ENCODE assay signal across 12 mouse cellular contexts in the genomic region with DNA sequence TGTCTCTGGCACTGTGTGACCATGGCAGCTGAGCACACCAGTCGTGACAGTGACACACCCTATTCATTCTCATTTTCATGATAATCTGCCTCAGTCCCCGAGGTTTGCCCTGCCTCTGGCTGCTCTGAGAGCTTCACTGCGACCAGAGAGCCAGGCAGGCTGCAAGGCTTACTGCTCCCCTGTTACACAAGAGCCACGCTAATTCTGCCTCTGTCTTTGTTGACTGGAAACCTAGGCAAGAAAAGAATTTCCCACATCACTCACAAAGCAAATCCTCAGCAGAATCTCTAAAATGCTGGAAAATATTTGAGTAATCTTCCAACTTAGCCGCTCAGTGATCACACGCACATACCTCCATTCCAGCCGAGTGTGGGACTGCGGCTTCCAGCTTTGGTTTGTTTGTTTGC.
DNase-seq lines count a peak whose midpoint lies in the region; ATAC-seq and TF ChIP-seq lines count a peak whose summit lies in the region.
"Had no signal": no experiment of that assay in that cellular context is flagged by ENCODE, and none has a peak within 500 bp of the region (broad histone marks: within the 10 kb centered on the region; RNA-seq: fewer than 3 reads in every experiment).

No protein-coding gene starts in this region.

- 0 out of 2 replicates have a peak, but pooled peaks cover 5% of the 10 kb centered on the region for H3K27me3 ChIP-seq in lung, postnatal 0 days (replicated peaks; ENCODE audit: insufficient read depth, low read length)
- no peaks in the 10 kb centered on the region for H3K27me3 ChIP-seq in forebrain, embryonic 15.5 days
- peaks cover 30% of the 10 kb centered on the region for H3K27me3 ChIP-seq in limb, embryonic 10.5 days (ENCODE audit: low read depth, poor library complexity, severe bottlenecking)
- H3K27me3 ChIP-seq in neural tube, embryonic 15.5 days (replicated peaks) = peaks cover 3% of the 10 kb centered on the region; the same call in 1 of the 2 replicates

- TF ChIP-seq EP300 in lung, postnatal 0 days (IDR thresholded peaks at IDR 0.05) = no peak

- no peak for TF ChIP-seq CTCF in lung, postnatal 0 days (IDR thresholded peaks at IDR 0.05)

- ATAC-seq in lung, postnatal 0 days = peak; percentile 67
- no peak for ATAC-seq in forebrain, embryonic 15.5 days (replicated peaks)
- ATAC-seq in neural tube, embryonic 15.5 days (ENCODE audit: low FRiP score) = no peak

- 17% methylated on average over 8 of the region's 8 CpGs for WGBS in lung, postnatal 0 days
- 34% methylated on average over 8 of the region's 8 CpGs for WGBS in forebrain, embryonic 15.5 days
- 50% methylated on average over 8 of the region's 8 CpGs for WGBS in limb, embryonic 10.5 days
- 37% methylated on average over 8 of the region's 8 CpGs for WGBS in neural tube, embryonic 15.5 days

- H3K4me3 ChIP-seq in lung, postnatal 0 days (ENCODE audit: low read depth, low read length) = no peak overlapping the region
- H3K4me3 ChIP-seq in forebrain, embryonic 15.5 days = no peak overlapping the region
- no peak overlapping the region for H3K4me3 ChIP-seq in limb, embryonic 10.5 days
- H3K4me3 ChIP-seq in neural tube, embryonic 15.5 days (replicated peaks) = no peak overlapping the region
- H3K4me3 ChIP-seq: heart, embryonic 15.5 days; limb, embryonic 13.5 days had no signal

- H3K4me2 ChIP-seq in lung, postnatal 0 days (replicated peaks; ENCODE audit: low read depth, low read length) = no peak overlapping the region
- H3K4me2 ChIP-seq in forebrain, embryonic 15.5 days (replicated peaks) = no peak overlapping the region
- no peak overlapping the region for H3K4me2 ChIP-seq in neural tube, embryonic 15.5 days
- H3K4me2 ChIP-seq: heart, embryonic 15.5 days; limb, embryonic 13.5 days had no signal

- H3K36me3 ChIP-seq in lung, postnatal 0 days (ENCODE audit: insufficient read depth, low read length) = no peaks in the 10 kb centered on the region
- no peaks in the 10 kb centered on the region for H3K36me3 ChIP-seq in forebrain, embryonic 15.5 days
- no peaks in the 10 kb centered on the region for H3K36me3 ChIP-seq in limb, embryonic 10.5 days
- H3K36me3 ChIP-seq in neural tube, embryonic 15.5 days = no peaks in the 10 kb centered on the region
- H3K36me3 ChIP-seq: heart, embryonic 15.5 days; limb, embryonic 13.5 days had no signal

- no peaks in the 10 kb centered on the region for H3K9me3 ChIP-seq in lung, postnatal 0 days (ENCODE audit: low read length)
- H3K9me3 ChIP-seq in forebrain, embryonic 15.5 days = no peaks in the 10 kb centered on the region
- no peaks in the 10 kb centered on the region for H3K9me3 ChIP-seq in limb, embryonic 10.5 days (replicated peaks)
- H3K9me3 ChIP-seq in neural tube, embryonic 15.5 days (replicated peaks) = no peaks in the 10 kb centered on the region
- H3K9me3 ChIP-seq: heart, embryonic 15.5 days; limb, embryonic 13.5 days had no signal

- H3K4me1 ChIP-seq in lung, postnatal 0 days (ENCODE audit: insufficient read depth, low read depth, low read length) = no peaks in the 10 kb centered on the region
- peaks cover 12% of the 10 kb centered on the region; the same call in 1 of the 2 replicates for H3K4me1 ChIP-seq in forebrain, embryonic 15.5 days
- peaks cover 22% of the 10 kb centered on the region for H3K4me1 ChIP-seq in limb, embryonic 10.5 days
- peaks cover 11% of the 10 kb centered on the region for H3K4me1 ChIP-seq in neural tube, embryonic 15.5 days

- DNase-seq in lung, postnatal 0 days (ENCODE audit: low spot score) = peak; percentile 76
- no peak for DNase-seq in lung, postnatal 25 days (ENCODE audit: low spot score)
- no peak for DNase-seq in limb, embryonic 10.5 days (ENCODE audit: low spot score)
- DNase-seq in cerebellum, postnatal 4 days (ENCODE audit: low spot score in 2 of 2) = no peak
- DNase-seq in cerebellum, adult 9-11 months = no peak
- DNase-seq in MN1 (ENCODE audit: low spot score) = no peak
- DNase-seq: cerebellum, postnatal 10 days; right cerebral cortex, postnatal 25 days had no signal

- no peak overlapping the region for H3K9ac ChIP-seq in lung, postnatal 0 days (replicated peaks; ENCODE audit: low read depth)
- no peak overlapping the region for H3K9ac ChIP-seq in forebrain, embryonic 15.5 days (replicated peaks)
- no peak overlapping the region; the same call in 1 of the 2 replicates for H3K9ac ChIP-seq in neural tube, embryonic 15.5 days (replicated peaks)
- H3K9ac ChIP-seq: heart, embryonic 15.5 days; limb, embryonic 13.5 days had no signal

- no peak overlapping the region for H3K27ac ChIP-seq in lung, postnatal 0 days (ENCODE audit: low read length)
- 0 out of 2 replicates have a peak overlapping the region, but pooled peaks have one; percentile 19 for H3K27ac ChIP-seq in forebrain, embryonic 15.5 days (replicated peaks)
- 0 out of 2 replicates have a peak overlapping the region, but pooled peaks have one; percentile 10 for H3K27ac ChIP-seq in limb, embryonic 10.5 days
- 0 out of 2 replicates have a peak overlapping the region, but pooled peaks have one; percentile 37 for H3K27ac ChIP-seq in neural tube, embryonic 15.5 days (replicated peaks)
- H3K27ac ChIP-seq: heart, embryonic 15.5 days; limb, embryonic 13.5 days had no signal
